Mouse (Mus musculus) CD4-positive, CD25-positive, alpha-beta regulatory T cell (primary cell): Measurements from ENCODE around the gene Zfp112. TPM values are rescaled to one million over a fixed set of nuclear protein-coding genes. Genes with fewer than 3 reads are reported as not detected.

Experiments
- polyA plus RNA-seq: library from polyadenylated mRNA; unstranded; fragments of 100-300 nt; shearing (Covaris generic); gene quantifications from one replicate; pipeline ENCODE4 v1.2.1, GENCODE M21; 2017

Gene Zfp112
- 1.5 TPM for polyA plus RNA-seq

DNA sequence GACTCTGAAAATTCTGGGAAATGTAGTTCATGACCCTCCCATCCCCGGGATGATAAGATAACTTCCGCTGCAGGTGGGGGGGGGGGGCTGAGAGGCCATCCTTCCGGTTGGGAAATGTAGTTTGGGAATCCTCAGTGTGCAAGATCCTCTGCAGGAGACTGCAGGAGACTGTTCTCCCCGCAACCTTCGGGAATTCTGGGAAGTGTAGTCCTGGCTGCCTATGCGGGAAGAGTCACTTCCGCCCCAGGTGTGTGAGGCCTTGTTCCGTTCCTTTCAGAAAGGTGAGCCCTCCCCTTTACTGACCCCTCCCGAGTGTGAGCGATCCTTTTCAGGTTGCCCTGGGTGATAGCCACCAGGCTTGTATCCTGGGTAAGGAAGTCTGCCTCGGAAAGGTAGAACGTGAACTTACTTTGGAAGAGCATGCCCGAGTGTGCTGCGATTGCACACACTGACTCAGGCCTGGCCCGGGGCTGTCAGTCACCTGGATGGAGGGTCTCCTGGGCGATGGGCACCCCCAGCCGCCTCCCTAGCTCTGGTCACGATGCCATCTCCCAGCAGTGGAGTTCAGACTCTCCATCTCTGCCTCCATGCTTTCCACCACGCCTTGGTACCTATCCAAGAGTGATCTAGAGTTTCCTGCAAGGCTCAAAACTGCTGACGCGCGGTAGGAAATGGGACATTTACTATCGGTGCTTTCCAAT, at the start of gene Zfp112:
Gene Zfp112 (plus strand): TSS at position 159 of the 701 bp plus-strand sequence.

DNA sequence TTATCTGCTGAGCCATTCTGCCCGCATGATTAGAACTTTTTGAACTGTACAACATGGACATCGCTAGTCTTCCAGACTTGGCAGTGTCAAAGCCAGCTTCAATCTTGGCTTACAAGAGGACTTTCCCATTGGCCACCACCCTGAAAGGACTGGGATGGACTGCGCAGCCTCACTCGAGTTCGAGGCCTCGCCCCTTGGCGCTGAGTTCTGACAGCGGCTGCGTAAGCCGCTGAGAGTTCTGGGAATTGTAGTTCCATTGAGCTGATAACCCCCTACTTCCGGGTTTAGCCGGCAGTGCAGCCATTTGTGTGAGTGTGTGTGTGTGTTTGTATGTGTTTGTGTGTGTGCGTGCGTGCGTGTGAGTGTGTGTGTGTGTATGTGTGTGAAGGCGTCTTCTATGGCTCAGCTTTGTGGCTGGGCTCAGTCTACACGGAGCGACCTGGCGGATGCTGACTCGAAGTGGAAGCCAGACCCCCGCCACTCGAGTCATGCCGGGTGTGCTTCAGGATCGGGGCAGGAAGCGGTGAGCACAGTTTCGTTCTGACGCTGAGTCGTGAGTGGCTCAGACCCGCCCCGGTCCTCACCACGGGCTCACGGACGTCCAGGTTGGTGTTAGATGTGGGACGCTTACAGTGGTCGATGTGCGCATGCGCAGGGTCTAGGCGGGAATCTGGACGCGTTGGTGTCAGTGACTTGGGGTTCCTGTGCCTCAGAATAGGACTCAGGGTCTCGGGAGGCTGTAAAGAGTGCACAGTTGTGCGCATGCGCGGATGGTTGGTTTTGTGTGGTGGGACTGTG, 30.3 kb upstream of the Zfp112 start, which contains the start of gene Zfp180:
Gene Zfp180 (plus strand): TSS at position 291 of the 798 bp plus-strand sequence.

DNA sequence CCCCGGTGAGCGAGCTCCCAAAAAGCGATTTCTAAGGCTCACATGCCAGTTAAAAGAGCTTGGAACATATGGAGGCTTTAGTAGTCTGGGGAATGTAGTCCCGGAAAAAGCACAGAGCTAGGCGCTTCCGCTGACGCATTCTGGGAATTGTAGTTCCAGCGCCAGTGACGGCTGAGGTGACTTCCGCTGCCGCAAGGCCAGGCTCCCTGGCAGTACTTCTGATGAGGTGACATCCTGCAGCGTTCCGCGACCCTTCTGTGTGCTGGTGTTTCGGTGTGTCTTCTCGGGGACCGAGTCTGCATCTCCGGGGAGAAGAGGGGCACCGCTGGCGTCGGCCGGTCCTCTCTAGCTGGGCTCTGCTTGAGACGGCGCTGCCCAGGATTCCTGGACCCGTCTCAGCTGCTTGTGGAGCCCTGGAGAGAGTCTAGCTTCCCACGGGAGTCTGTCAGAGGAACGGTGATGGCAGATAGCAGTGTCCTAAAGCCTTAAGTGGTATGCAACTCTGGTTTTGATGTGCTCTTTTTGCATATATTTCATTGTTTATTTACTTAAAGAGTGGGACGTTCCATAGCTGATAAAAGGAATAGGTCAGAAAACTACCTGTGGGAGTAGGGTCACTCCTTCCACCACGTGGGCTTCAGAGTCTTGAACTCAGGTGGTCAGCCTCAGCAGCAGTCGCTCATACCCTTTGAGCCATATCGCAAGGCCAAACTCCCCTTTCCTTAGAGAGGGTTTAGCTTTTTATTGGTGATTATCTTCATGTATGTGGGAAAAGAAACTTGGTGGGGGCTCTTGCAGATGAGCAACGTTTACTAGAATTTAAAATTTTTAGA, 22.1 kb downstream of the Zfp112 start, which contains the start of gene Zfp235:
Gene Zfp235 (plus strand): TSS at position 174 of the 833 bp plus-strand sequence.

DNA sequence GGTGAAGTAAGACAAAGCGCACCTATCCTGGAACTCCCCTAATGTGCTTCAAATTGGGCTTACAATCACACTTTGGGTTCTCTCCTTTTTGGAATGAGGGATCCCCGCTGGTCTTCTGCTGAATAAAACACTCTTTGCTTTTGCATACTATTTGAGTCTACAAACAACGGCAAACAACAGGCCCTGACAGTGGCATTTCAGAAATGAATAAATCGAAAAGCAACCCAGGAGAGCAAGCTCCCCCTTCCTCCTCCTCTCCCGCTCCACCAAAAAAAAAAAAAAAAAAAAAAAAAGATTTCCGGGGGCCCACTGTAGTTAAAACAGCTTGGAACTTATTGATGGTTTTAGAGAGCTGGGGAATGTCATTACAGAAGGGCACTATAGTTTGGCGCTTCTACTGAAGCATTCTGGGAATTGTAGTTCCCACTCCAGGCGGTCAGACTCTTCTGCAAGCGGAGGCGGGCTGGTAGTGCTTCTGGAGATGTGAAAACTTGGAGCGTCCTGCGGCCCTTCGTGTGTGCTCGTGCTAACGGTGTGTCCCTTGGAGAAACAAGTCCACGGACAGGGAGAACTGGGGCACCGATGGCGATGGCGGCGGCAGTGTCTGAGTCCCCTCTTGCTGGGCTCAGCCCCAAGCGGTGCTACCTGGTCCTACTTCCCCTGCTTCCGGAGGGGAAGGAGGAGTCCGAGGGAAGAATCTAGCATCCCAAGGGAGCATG, 62.7 kb downstream of the Zfp112 start, which contains the start of gene Zfp114:
Gene Zfp114 (plus strand): TSS at position 443 of the 719 bp plus-strand sequence.

Other genes starting within 250 kb of the Zfp112 start
- gene Vmn1r177, start 245.9 kb upstream of the Zfp112 start, polyA plus RNA-seq, result not detected
- gene Vmn1r178, start 220.3 kb upstream of the Zfp112 start, polyA plus RNA-seq, result not detected
- 0.08 TPM for gene Vmn1r179, start 185.3 kb upstream of the Zfp112 start, polyA plus RNA-seq
- not detected for gene Vmn1r180, start 161.7 kb upstream of the Zfp112 start, polyA plus RNA-seq
- not detected for gene Vmn1r181, start 137.7 kb upstream of the Zfp112 start, polyA plus RNA-seq
- gene V1rd19, start 110.6 kb upstream of the Zfp112 start, polyA plus RNA-seq, result not detected
- 0.07 TPM for gene Vmn1r183, start 59.1 kb upstream of the Zfp112 start, polyA plus RNA-seq
- 31.0 TPM for gene Zfp180, start 30.4 kb upstream of the Zfp112 start, polyA plus RNA-seq
- 14.4 TPM for gene Zfp235, start 21.9 kb downstream of the Zfp112 start, polyA plus RNA-seq
- gene Zfp114, start 62.7 kb downstream of the Zfp112 start, polyA plus RNA-seq, result 0.77 TPM
- 0.29 TPM for gene Zfp111, start 99.1 kb downstream of the Zfp112 start, polyA plus RNA-seq
- gene Zfp109, start 125.2 kb downstream of the Zfp112 start, polyA plus RNA-seq, result 4.3 TPM
- 0.56 TPM for gene Zfp108, start 142.5 kb downstream of the Zfp112 start, polyA plus RNA-seq
- gene Zfp93, start 158.1 kb downstream of the Zfp112 start, polyA plus RNA-seq, result 1.7 TPM
- 20.5 TPM for gene Zfp61, start 188.9 kb downstream of the Zfp112 start, polyA plus RNA-seq
- 12.3 TPM for gene Zfp94, start 204.4 kb downstream of the Zfp112 start, polyA plus RNA-seq
- not detected for gene Tescl, start 221.6 kb downstream of the Zfp112 start, polyA plus RNA-seq
- gene Lypd5, start 236.9 kb downstream of the Zfp112 start, polyA plus RNA-seq, result not detected